Mouse (Mus musculus): Measurements from ENCODE around the gene Accsl.

Accsl gene

DNA sequence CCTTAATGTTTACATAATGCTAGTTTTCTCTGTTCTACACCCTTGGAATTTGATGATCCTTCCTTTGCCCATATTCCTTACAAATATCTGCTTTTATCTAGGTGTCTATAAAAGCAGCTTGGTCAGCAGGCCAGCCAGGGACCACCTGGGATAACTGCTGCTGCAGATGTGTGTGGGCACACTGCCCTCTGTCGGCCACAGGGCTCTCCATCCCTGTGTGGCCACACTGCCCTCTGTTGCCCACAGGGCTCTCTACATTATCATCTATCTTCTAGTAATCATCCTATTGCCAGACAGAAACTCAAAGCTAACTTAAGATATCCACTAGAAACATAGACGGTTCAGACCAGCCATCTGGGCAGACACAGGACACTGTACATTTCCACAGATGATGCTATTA, 59.0 kb downstream of the Accsl start:
- DNase-seq (ENCODE audit: low spot score in 2 of 2), result no peak

DNA sequence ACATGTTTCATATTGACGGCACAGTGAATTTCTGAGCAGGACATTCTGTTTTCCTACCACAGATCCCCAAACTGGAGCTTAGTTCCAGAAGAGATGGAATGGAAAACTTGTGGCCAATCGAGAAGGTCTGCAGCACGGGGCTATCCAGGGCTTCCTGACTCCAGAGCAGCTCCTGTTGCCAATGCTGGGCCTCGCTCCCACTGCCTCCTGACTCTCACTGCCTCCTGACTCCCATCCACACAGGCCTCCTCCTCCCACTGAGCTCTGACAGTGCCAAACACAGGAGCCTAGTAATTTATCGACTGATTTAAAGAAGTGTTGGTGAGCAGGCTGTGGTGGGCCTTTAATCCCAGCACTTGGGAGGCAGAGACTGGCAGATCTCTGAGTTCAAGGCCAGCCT, 60.9 kb downstream of the Accsl start:
- DNase-seq (ENCODE audit: low spot score in 2 of 2), result no peak

DNA sequence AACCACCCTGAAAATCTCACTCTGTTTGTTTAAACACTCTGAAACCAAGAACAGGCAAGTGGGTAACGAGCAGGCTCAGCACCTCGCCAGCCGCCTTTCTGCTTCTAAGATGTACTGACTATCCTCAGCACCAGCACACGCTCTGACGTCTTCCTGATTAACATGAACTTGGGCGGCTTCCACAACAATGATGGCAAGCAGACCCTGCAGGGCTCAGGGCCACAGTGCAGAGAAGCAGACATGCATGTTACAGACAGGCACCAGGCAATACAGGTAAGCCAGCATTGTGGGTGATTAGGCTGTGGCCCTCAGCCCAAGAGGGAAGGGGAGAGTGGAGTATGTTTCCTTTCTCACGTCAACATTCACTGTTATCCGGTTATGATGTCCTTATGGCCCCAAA, 61.5 kb downstream of the Accsl start:
- DNase-seq (ENCODE audit: low spot score in 2 of 2), result no peak

DNA sequence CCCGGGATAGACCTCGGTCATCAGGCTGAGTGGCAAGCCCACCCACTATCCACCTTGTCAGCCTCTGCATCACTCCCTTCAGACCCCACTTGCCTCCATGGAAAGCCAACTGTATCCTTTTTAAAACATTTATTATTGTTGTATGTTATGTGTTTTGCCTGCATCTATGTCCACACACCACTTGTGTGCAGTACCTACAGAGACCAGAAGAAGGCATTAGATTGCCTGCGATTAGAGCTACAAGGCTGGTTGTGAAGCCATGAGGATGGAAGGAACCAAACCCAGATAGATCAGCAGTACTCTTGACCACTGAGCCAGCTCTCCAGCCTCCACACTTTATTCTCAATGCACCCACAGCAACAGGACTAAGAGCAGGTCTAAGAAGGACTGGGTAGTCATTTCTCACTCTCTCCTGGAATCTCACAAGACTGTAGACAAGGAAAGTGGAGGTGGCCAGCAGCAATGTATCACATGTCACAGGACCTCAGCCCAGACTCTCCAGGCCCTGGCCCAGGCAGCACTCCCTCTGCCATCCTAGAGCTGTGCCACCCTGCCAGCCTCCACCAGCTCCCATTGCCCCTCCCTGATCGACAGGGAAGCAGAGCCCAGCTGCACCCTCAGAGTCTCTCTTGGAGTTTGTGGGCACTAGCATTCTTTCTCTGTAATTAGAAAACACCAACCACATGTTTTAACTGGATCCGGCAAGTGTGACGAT, 62.3 kb downstream of the Accsl start:
- DNase-seq (ENCODE audit: low spot score in 2 of 2), result no peak

DNA sequence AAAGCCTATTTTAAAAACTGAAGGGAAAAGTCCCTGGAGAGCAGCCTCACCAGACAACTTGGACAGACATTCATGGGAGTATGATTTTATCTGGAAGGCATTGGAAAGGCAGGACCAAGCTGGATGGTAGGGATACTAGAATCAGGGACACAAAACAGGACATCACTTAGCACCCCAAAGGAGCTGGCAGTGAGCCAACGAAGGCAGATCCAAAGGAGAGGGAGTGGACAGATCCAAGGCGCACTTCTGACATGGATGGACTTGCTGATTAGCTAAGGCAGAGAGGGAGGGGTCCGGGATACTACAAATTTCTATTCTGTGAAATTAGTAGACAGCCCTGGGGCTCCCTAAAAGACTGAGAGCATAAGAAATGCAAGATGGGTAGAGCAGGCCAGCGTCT, 63.4 kb downstream of the Accsl start:
- DNase-seq (ENCODE audit: low spot score in 2 of 2), result no peak

All from thymus, postnatal 10 days (tissue).